Mouse (Mus musculus) testis, adult 2 months (tissue): ENCODE results near the gene Mycbp. TPM values are rescaled to one million over a fixed set of nuclear protein-coding genes. Genes with fewer than 3 reads are reported as not detected.

Source experiments
- H3K27ac ChIP-seq: fragments of 200-500 bp; 2 replicates; pipeline ENCODE4 v1.5.1; 2012; ENCODE audit warnings: low read depth, low read length; ENCODE audit not compliant: control insufficient read depth, insufficient read depth
- H3K27me3 ChIP-seq: fragments of 200-500 bp; 2 replicates; pipeline ENCODE4 v1.6.1; 2012; ENCODE audit warnings: mild to moderate bottlenecking, low read length, moderate library complexity; ENCODE audit not compliant: control insufficient read depth, insufficient read depth
- H3K36me3 ChIP-seq: fragments of 200-500 bp; 2 replicates; pipeline ENCODE4 v1.6.1; 2012; ENCODE audit warnings: mild to moderate bottlenecking, low read length; ENCODE audit not compliant: control insufficient read depth, insufficient read depth
- H3K4me1 ChIP-seq: fragments of 200-500 bp; 2 replicates; pipeline ENCODE4 v1.6.1; 2012; ENCODE audit warnings: low read length; ENCODE audit not compliant: control insufficient read depth, insufficient read depth
- H3K4me3 ChIP-seq: fragments of 200-500 bp; 2 replicates; pipeline ENCODE4 v1.5.1; 2012; ENCODE audit warnings: low read depth, mild to moderate bottlenecking, low read length, moderate library complexity, mixed read lengths; ENCODE audit not compliant: control insufficient read depth
- CTCF ChIP-seq: fragments of 200-500 bp; IDR thresholded peaks from 2 replicates; pipeline ENCODE4 v1.5.1; 2012; ENCODE audit warnings: low read depth, mild to moderate bottlenecking, inconsistent platforms, low read length, moderate library complexity; ENCODE audit not compliant: control insufficient read depth, insufficient read depth, insufficient replicate concordance
- POLR2A ChIP-seq: fragments of 200-500 bp; IDR thresholded peaks from 2 replicates; pipeline ENCODE4 v1.6.1; 2012; ENCODE audit warnings: low read depth, mild to moderate bottlenecking, inconsistent platforms, low read length, moderate library complexity; ENCODE audit not compliant: control insufficient read depth
- polyA plus RNA-seq: library from polyadenylated mRNA; depleted of rRNA; stranded (reverse); fragments of >200 nt; gene quantifications from 2 replicates; pipeline ENCODE4 v1.2.3, GENCODE M21; 2012

Gene Mycbp
- polyA plus RNA-seq, 1 experiment = 49.1 TPM

DNA sequence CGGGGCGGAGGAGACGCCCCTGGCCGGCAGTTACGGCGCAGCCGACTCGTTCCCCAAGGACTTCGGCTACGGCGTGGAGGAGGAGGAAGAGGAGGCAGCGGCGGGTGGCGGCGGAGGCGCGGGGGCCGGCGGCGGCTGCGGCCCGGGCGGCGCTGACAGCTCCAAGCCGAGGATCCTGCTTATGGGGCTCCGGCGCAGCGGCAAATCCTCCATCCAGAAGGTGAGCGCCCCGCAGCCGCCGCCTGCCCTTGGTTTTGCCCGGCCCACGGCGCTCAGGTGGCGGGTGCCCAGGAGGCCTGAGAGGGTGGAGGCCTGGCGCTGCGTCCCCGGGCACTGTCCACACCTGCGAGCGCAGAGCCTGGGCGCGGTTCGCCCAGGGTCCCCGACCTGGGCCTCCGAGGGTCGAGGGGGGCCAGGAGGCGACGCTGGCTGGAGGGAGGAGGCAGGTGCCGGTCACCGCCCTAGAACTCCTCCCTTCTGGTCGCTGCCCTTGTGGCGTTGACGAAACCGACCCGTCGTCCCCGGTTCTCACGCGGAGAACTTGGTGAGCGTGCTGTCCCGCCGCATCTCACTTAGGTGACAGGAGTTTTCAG lies 13.0 kb downstream of the Mycbp start, which contains the start of gene 4930535I16Rik:
TSS of gene 4930535I16Rik (minus strand) at position 475 of the 593 bp plus-strand sequence.
- H3K4me1 ChIP-seq = peaks cover 6% of the 10 kb centered on the region
- TF ChIP-seq POLR2A (no peak; the same call in 1 of the 2 replicates), CTCF (no peak)
- H3K4me3 ChIP-seq = peak within 1 kb of the TSS; percentile 99
- peak within 1 kb of the TSS; percentile 98 for H3K27ac ChIP-seq
- no peaks in the 10 kb centered on the region; the same call in 1 of the 2 replicates for H3K36me3 ChIP-seq
- no peaks in the 10 kb centered on the region for H3K27me3 ChIP-seq

DNA sequence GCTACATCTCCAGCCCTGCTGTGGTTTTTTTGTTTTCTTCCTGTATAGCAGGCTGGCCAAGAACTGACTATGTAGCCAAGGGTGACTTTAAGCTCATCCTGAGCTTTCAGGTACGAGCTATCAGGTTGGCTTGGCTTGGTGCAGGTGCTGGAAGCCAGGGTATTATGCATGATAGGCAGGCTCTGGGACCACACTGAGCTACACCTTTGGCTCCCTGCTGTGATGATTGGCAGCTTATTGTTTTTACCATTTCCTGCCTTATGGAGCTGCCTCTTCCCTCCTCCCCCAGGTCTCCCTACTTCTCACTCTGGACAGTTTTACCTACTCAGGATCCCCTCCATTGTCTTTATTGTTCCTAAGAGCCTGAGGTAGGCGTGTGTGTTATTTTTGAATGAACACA lies 14.2 kb downstream of the Mycbp start:
- Histone ChIP-seq H3K36me3 (peaks cover 1% of the 10 kb centered on the region), H3K4me1 (peaks cover 6% of the 10 kb centered on the region; the same call in 1 of the 2 replicates), H3K27me3 (no peaks in the 10 kb centered on the region), H3K4me3 (peak overlapping the region; percentile 53), H3K27ac (no peak overlapping the region)
- no peak for TF ChIP-seq POLR2A
- no peak for TF ChIP-seq CTCF

DNA sequence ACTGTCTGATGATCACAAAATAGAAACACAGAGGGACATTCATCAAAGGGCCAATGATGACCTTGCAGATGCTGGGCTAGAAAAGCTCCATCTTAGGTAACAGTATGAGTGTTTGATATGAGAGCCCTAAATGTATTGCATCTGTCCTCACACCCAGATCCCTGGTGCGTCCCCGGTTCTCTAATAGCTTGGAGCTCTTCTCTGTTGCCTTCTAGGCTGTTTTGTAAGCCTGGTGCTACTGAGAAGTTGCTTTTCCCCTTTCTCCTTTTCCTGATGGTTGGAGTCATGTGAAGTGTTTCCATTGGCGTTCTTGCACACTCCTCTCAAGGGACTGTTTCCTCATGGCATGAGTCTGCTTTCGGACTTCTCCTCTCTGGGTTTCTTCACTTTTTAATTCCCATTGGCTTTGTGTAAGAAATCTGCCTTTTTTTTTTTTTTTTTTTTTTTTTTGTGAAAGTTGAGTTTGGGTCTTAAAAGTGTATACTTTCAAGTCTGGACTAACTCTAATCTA lies 16.5 kb downstream of the Mycbp start:
- H3K27ac ChIP-seq = no peak overlapping the region
- H3K36me3 ChIP-seq = peaks cover 3% of the 10 kb centered on the region
- H3K4me3 ChIP-seq = no peak overlapping the region
- H3K27me3 ChIP-seq = no peaks in the 10 kb centered on the region
- H3K4me1 ChIP-seq = peaks cover 6% of the 10 kb centered on the region; the same call in 1 of the 2 replicates
- no peak for TF ChIP-seq CTCF
- no peak for TF ChIP-seq POLR2A

DNA sequence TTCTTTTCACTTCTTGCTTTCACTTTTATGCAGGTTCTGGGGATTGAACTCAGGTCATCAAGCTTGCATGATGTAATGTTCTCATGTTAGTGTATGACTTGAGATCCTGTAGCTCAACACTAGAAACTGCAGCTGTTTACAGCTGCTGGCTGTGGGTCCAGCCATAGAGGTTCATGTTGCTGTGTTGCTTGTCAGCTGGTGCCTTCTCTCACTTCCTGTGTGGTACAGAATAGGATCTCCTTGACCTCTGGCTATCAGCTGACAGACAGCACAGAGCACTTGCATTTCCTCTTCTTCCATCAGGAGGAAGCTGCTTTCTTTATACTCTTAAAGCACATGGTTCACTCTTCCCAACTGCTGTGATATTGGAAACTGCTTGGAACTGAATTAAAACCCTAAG lies 23.3 kb downstream of the Mycbp start:
- no peaks in the 10 kb centered on the region for H3K27me3 ChIP-seq
- TF ChIP-seq CTCF (no peak), POLR2A (no peak)
- H3K36me3 ChIP-seq = peaks cover 2% of the 10 kb centered on the region

DNA sequence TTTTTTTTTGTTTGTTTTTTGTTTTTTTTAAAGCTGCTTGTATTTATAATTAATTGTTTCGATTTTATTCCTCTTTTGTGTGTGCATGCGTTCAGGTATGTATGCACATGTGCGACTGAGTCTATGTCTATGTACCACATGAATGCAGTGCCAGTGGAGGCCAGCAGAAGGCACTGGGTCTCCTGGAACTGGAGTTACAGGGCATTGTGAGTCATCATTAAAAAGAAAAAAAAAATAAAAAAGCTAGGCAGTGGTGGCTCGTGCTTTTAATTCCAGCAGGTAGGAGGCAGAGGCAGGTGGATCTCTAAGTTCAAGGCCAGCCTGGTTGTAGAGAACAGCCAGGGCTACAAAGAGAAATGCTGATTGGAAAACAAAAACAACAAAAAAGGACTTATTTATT lies 25.4 kb downstream of the Mycbp start:
- H3K4me3 ChIP-seq = no peak overlapping the region
- no peaks in the 10 kb centered on the region for H3K4me1 ChIP-seq
- peaks cover 2% of the 10 kb centered on the region for H3K36me3 ChIP-seq
- no peak overlapping the region for H3K27ac ChIP-seq
- TF ChIP-seq POLR2A (no peak), CTCF (no peak)
- H3K27me3 ChIP-seq = no peaks in the 10 kb centered on the region

More for the DNA sequence above, 23.3 kb downstream of the Mycbp start:
- Histone ChIP-seq H3K4me3 (no peak overlapping the region), H3K27ac (no peak overlapping the region), H3K4me1 (no peaks in the 10 kb centered on the region)

DNA sequence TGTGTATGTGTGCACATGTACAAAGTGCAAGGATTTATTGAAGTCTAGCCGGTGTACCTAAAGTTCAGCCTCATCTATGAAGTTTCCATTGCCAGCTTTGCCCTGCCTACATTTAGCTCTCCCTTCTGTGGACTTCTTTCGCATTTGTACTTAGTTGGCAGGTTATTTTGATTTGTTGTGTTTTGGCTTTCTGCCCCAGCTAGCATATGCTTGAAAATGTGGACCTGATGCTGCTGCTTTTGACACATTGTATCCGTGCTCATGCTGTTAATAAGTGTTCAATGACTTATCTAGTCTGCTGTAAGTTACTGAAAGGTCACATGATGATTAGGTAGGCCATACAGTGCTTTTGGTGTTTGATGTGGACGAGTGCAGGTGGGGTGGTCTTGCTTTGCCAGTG lies 29.7 kb downstream of the Mycbp start:
- peaks cover 2% of the 10 kb centered on the region for H3K36me3 ChIP-seq
- no peaks in the 10 kb centered on the region for H3K27me3 ChIP-seq
- H3K27ac ChIP-seq = no peak overlapping the region
- H3K4me3 ChIP-seq = no peak overlapping the region
- no peaks in the 10 kb centered on the region for H3K4me1 ChIP-seq
- TF ChIP-seq POLR2A = no peak
- TF ChIP-seq CTCF = no peak

DNA sequence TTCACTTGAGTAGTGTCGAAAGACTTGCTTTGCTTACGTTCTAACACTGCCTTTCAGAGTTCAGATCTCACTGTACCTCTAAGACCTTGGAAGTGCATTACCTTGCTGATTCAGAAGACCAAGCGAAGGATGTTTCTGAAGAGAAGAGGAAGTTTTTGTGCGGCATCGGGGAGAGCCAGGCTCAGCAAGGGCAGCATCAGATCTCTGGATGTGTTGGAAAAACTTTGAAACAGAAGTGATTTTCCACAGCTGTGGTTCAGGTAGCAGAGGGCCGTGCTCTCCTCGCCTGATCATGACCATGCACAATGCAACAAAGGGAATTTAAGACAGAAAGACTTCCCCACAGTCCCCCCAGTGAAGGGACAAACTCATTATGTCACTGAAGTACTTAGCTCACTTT lies 31.4 kb downstream of the Mycbp start:
- Histone ChIP-seq H3K27ac (no peak overlapping the region), H3K27me3 (no peaks in the 10 kb centered on the region), H3K4me3 (no peak overlapping the region), H3K36me3 (peaks cover 2% of the 10 kb centered on the region), H3K4me1 (no peaks in the 10 kb centered on the region)
- no peak for TF ChIP-seq POLR2A
- TF ChIP-seq CTCF = no peak
